Mouse (Mus musculus) cerebellum, adult (tissue): ENCODE measurements around the gene Pip5k1b.
A peak's percentile ranks its signal among the peaks of the same experiment; 100 is the strongest.

Experiments
- ATAC-seq: cut with Nextera tagmentation; 2 replicates; pipeline ENCODE4 v1.9.2; 2017; ENCODE audit warnings: mild to moderate bottlenecking, moderate library complexity, mixed read lengths; ENCODE audit not compliant: insufficient number of reproducible peaks, low FRiP score, low TSS enrichment

Pip5k1b gene

DNA sequence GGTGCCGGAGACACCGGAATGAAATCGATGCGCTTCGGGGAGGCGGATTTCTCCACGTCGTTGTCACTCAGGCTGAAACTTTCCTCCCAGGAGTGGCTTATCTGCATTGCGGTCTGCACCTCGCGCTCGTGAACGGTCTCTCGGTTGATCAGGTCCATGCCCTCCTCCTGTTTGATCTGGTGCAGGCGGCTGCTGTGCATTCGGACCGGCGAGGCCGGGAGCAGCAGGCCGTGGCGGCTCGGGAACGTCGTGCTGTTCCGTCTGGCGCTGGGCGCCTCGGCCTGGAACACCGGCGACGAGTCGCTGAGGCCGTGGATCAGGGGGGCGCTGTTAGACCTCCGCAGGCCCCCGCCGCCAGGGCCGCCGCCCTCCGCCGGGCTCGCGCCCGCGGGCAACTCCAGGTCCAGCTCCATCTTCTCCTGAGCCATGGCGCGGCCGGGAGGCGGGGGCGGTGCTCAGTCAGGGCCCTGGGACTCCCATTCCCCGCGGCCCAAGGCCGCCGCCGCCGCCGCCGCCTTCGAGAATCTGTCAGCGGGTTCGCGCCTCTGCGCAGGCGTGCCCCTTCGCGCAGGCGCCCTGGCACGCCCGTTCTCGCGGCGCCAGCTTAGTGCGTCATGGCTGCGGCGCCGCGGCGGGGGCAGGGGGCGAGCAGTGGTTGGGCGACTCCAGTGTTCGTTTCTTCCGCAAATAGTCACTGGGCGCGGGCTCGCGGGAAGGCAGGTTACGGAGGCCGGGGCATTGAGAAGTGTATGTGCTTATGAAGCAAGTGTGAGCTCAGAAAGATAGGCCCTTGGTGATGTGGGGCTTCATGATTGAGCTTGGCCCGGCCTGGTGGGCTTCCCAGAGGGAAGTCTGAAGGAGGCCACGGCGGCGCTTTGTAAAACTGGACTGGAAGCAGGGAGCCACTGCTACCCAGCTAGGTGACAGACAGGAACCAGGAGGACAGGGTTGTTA, 78.5 kb downstream of the Pip5k1b start, which contains the start of gene Fam122a:
TSS of gene Fam122a (minus strand) at position 428 of the 954 bp plus-strand sequence.
- peak; percentile 90 for ATAC-seq

DNA sequence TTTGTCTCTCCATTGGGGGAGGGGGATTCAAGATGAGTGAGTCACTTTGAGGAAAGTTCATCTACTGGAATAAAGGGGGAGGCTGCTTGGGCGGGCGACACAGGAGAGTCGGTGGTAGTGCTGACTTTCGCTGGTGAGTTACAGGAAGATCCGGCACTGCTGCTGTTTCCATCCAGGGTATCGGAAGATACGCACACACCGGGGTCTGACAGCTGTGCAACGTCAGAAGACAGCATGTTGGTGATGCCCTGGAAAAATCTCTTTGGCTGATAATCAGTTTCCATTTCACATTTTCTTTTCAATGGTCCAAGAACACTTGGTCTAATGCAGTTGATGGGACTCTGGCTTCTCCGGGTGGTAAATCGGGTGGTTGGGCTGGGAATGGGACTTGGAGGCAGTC, 79.2 kb downstream of the Pip5k1b start:
- ATAC-seq: no peak

DNA sequence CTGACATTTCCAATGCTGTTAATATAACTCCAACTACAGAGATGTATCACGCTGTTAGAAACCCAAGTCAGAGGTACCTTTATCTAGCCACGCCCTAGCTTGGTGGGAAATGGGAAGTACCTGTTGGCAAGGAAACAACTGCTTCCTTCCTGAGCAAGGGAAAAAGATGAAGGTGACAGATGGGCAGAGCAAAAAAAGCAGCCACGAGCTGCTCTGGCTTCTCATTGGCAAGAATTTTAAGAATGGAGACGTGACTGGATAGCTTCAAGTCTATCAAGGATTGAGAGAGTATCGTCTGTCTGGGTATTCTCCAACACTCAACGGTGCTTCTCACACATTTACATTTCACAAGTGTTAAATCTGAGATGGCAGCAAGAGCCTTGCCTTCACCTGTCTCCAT, 80.4 kb downstream of the Pip5k1b start:
- no peak for ATAC-seq

- no peak for ATAC-seq
Measured at GRCm38 (mm10) chr19:24472512-24472911, 83.2 kb downstream of the Pip5k1b start.

- no peak for ATAC-seq
Measured at GRCm38 (mm10) chr19:24471538-24471937, 84.1 kb downstream of the Pip5k1b start.

GRCm38 (mm10) chr19:24469216-24469615, 86.5 kb downstream of the Pip5k1b start:
- no peak for ATAC-seq

DNA sequence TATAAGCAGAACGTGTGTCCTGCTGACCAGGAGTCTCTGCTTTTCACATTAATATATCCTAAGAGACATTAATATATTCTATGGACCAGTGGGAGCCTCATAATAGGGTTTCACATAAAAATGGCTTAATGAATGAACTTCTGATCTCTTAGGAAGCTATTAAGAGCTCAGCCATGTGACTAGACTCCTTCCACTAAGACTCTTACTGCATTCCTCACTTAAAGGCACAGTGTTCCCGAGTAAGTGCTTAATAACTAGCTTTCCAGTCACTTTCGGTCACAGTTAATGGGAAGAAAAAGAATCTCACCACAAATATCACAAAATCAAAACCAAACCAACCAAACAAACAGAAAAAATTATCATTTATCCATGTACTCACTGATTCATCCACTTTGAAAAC, 87.1 kb downstream of the Pip5k1b start:
- no peak for ATAC-seq

DNA sequence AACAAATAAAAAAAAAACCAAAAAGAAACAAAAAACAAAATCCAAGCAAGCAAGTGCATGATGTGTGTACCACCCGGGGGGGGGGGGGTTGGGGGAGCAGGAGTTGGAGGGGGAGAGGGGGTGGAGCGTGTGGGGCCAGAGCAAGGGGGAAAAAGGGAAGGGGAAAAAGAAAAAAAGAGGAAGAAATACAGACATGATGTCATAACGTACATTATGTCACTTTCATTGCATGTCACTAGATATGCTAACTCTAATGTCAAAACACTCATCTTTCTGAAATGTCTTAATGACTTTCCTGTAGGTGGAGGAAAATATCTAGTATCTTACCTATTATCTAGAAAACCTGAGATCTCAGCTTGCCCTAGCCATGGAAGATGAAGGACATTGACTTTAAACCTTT, 92.7 kb downstream of the Pip5k1b start:
- ATAC-seq: no peak

GRCm38 (mm10) chr19:24456591-24457231, 99.0 kb downstream of the Pip5k1b start:
- peak; percentile 26; the same call in 1 of the 2 replicates for ATAC-seq

- ATAC-seq: no peak
Measured at GRCm38 (mm10) chr19:24455249-24455960, 100.3 kb downstream of the Pip5k1b start.

- ATAC-seq: no peak
Measured at GRCm38 (mm10) chr19:24454451-24454850, 101.2 kb downstream of the Pip5k1b start.

- ATAC-seq: no peak
Measured at GRCm38 (mm10) chr19:24453379-24453778, 102.3 kb downstream of the Pip5k1b start.

- peak; percentile 56 for ATAC-seq
Measured at GRCm38 (mm10) chr19:24452441-24452898, 103.2 kb downstream of the Pip5k1b start.

DNA sequence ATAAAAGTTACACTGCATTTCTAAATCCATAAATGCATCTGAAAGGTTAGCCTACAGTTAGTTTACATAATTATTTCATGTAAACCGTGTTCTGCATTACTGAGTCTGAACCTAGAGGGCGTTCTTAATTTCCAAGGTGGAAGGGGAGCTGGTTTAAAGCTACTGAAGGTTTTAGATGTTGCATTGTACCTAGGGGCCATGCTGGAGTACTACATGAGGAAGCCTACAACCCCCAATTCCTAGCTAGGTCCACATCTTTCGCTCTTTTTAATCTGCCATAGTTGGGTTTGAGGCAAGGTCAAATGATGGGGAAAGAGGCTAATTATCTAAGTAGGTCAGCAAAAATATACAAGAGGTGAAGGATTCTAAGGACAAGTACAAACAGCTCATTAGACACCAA, 104.0 kb downstream of the Pip5k1b start:
- ATAC-seq: no peak

- ATAC-seq: no peak
Measured at GRCm38 (mm10) chr19:24450740-24451139, 104.9 kb downstream of the Pip5k1b start.

GRCm38 (mm10) chr19:24444322-24444721, 111.3 kb downstream of the Pip5k1b start:
- ATAC-seq: no peak

DNA sequence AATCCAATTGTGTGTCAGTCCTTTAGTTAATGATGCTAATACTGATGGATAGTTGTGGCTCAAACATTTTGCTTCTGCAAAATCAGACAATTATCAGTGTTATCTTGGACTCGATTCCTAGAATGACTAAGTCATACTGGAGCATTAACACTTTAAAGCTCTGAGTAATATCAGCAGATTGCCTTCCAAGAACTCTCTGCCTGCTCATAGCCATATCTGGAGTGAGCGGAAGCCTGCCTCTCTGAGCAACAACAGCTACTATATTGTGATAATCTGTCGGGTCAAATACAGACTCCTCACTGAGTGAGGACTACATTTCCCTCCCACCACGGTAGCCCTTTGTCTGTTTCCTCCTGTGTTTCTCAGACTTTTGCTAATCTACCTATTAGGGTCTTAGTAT, 116.0 kb downstream of the Pip5k1b start:
- no peak for ATAC-seq

DNA sequence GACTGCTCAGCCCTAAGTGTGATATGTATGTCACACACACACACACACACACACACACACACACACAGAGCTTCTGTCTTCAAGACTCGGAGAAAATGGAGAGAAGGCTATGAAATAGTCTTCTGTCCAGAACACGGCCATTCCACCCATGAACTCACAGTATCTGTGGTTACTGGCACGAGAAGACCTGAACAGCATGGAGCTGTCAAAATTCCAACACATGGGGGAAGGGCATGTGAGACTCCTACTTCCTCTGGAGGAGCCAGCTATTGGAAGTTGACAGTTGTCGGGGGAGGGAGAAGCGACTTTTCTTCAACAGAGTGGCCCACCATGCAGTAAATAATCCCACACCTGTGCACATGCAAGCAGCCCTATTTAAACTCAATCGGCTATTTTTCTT, 121.4 kb downstream of the Pip5k1b start:
- ATAC-seq: peak; percentile 31

- ATAC-seq: no peak
Measured at GRCm38 (mm10) chr19:24432447-24432846, 123.2 kb downstream of the Pip5k1b start.

- no peak for ATAC-seq
Measured at GRCm38 (mm10) chr19:24431381-24431780, 124.3 kb downstream of the Pip5k1b start.

- ATAC-seq: no peak
Measured at GRCm38 (mm10) chr19:24428011-24428410, 127.7 kb downstream of the Pip5k1b start.
